Mouse (Mus musculus): ENCODE results near the gene Ilf2.

Ilf2 gene

DNA sequence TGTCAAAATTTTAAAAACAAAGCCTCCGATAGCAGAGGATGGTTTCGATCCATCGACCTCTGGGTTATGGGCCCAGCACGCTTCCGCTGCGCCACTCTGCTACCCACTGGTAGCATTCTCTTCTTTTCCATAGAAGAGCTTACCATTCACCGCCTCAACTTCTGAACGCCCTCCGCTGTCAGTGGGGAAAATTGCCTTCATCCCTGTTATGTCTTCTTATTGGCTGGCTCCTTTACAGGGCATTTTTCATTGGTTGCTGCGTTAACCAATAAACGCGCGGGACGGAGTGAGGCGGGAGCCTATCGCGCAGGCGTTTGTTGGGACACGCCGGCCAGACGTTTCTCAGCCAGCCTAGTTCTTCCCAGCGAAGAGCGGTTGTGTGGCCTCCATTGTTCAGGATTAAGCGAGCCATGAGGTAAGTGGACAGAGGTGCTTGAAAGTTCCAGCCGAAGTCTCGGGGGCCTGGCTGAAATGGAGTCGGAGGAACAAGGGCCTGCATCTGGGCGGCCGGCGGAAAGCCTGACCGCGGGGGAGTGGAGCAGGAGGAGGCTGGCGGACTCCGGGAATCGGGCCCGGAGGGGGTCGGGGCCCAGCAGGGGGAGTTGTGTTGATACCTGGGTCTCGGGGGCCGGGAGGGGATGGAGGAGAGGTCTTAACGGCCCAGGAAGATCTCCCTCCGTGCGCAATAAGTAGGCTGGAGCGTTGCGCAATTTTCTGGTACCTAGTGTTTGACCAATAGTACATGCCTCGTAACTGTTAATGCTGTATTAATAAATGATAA, at the start of gene Ilf2:
TSS of gene Ilf2 (plus strand) at position 296 of the 781 bp plus-strand sequence.
- peak; percentile 94 to 98 for DNase-seq

DNA sequence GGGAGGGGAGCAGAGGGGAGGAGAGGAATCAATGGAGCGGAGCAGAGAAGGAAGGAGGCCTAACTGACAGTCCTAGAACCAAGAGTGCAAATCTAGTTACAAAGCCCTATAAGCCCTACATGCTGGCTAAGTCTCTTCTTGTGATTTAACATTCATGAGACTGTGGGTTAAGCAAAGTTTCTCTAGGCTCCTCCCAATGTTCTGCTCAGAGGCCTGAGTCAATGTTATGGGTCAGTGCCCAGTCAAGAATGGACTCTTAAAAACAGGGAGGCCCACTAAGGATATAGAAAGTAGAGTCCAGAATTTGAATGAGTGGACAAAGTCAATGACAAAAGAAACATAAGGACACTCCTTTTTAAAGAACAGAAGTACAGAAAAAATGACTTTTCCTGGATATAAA, 48.4 kb upstream of the Ilf2 start:
- peak in 1 of 2 experiments; percentile 27 for DNase-seq

DNA sequence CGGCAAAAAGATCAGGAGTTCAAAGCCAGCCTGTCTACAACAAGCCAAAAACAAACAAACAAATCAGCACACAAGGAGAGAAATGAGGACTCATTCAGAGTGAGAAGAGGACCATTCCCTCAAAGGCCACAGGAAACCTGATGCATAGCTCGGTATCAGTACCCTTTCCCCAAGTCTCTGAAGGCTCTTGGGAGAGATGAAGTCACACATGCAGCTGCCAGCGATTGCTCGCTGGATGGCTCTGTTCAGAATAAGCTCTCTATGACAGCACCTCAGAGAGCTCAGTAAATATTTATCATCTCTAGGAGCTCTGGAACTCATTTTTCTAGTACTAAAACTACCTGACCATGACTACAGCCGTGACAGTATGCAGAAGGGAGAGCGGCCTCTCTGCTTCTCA, 47.7 kb upstream of the Ilf2 start:
- DNase-seq, result no peak

DNA sequence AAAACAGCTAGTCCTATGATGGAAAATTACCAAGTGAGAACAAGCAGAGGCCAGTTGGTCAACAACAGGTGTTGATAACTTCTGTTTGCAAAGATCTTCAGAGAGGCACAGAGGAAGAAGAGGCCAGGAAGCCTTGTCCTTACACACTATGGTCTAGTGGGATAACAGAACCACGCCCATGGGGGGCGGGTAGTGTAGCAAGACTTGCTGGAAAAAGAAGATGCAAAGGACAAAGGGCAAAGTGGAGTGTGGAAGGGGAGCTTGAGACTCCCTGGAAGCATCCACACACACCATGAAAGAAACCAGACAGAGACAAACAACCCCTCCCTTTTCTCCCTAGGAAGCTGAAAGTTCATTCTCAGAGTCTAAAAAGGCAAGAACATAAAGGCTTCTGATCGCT, 46.4 kb upstream of the Ilf2 start:
- peak; percentile 42 to 67 for DNase-seq

DNA sequence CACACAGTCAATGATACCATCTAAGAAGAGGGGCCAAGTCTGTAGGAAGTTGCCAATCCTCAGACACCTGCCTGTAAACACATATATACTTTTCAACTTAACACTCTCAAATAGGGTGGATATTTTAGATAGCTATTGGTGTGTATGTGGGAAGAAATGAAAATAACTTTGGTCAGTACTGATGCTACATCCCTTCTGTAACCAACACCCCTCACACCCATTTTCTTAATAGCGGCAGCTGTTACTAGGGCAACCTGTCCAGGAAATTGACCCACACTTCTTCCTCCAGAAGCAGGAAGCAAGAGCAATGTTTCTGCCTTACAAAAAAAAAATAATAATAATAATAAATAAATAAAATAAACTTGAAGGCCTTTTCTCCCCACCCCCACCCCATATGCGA, 43.6 kb upstream of the Ilf2 start:
- DNase-seq, result no peak

DNA sequence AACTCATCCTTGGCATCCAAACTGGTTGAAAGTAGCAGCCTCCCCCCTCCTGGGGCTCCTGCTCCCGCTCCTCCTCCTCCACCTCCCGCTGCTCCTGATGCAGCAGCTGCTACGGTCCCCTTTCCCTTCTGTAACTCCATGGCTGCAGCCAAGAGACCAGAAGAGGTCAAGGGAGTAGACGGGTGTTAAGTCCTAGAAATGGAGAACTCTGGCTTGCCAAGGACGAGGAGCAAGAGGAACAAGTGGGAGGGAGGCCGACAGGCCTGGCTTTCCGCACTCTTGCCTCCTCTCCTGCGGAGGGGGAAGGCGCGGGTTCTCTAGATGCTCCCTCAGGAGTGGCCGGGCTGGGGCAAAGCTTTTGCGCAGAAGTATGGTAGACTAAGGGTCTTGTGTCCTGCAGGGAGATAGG, 43.1 kb upstream of the Ilf2 start:
- peak; percentile 47 to 66 for DNase-seq

DNA sequence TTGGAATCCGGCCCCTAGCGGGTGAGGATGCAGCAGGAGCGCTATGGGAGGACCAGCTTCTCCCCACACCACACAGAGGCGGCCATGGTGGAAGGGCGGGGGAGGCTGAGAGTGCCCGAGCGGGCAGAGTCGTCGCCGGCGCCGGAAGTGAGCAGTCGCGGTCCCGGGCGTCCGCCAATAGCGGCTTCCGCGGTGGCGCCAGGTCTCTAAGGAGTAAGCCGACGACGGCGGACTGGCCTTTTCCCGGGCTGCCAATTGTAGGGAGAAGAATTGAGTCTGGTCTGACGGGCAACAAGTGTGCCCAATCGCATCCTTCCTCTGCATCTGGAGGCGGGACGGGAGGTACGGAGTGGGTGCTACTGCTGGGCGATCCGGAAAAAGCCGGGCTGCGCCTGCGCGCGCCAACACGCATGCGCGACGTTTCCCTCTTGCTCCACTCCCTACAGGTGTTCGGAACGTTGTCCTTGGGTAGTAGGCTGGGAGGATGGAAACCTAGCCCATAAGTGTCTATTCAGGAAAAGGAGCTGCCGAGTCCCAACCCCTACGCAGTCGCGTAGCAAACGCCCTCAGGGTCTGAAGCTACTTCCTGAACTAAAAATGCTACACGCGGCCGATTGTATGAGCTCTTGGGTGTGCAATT, 42.4 kb upstream of the Ilf2 start, which contains the start of gene Ints3:
TSS of gene Ints3 (minus strand) at position 242 of the 640 bp plus-strand sequence.
- DNase-seq, result peak; percentile 99 to 100

DNA sequence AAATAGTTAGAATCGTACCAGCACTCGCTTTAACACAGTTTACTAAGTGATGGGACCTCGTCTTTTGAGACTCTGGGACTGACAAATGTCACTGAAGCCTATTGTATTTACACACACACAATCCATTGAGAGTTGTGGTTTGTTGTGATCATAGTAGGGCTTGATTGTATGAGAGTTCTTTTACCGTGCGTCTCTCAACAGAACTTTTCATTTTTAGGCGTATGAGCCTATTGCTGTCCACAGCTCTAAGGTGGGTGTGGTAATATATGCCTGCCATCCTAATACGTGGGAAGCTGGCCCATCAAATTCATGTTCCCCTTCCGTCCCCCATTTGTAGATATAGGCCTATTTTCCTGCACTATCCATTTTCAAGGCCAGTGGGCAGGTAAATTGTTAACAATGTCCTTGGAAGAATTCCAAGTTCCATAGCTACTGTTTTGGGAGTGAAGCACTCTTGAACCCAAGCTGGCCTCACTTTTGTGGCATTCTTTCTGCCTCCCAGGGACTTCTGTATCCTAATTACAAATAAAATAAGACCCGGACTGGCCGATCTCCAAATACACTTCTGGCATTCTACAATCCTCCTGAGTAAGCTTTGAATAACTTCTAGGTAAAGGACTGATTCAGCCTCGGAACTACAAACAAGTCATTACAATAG, 41.7 kb upstream of the Ilf2 start:
- DNase-seq, result peak; percentile 65 to 71

DNA sequence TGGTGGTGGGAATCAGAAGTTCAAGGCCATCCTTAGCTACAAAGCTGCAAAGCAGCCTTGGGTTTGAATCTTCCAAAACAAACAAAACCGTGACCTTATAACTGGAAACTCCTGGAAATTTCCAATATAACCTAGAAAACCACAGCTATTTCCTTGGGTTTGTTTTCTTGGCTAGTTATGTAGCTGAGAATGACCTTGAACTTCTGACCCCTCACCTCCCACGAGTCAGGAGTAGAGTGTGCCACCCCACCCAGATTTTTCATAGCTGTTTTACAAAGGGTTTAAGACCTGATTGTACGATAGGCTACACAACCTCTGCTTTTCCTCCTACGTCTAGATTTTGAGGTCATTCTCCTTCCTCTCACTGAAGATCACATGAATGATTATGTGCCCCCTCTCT, 38.8 kb upstream of the Ilf2 start:
- no peak for DNase-seq

DNA sequence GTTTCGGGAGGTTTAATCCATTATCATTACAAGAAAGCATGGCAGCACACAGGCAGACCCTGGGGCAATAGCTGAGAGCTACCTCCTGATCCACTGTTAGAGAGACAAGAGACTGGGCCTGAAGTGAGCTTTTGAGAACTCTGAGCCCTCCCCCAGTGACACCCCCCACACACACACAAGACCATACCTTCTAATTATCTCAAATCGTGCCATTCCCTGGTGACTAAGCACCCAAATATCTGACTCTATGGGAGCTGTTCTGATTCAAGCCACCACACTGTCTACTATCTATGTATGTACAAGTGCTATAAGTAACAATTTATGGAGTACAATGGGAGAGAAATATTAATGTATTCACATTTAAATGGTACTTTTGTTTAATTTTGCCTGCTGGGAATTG, 35.2 kb upstream of the Ilf2 start:
- DNase-seq, result no peak

DNA sequence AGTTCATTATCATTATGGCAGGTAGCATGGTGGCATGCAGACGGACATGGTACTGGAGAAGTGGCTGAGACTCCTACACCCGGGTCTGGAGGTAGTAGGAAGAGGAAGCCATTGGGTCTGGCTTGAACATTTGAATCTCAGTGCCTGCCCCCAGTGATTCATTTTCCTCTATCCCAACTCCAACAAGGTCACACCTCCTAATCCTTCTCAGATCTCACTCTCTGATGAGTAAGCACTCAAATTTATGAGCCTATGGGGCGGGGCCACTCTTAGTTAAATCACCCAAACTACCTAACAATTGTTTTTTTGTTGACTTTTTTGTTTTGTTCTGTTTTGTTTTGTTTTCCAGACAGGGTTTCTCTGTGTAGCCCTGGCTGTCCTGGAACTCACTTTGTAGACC, 31.9 kb upstream of the Ilf2 start:
- DNase-seq, result no peak

DNA sequence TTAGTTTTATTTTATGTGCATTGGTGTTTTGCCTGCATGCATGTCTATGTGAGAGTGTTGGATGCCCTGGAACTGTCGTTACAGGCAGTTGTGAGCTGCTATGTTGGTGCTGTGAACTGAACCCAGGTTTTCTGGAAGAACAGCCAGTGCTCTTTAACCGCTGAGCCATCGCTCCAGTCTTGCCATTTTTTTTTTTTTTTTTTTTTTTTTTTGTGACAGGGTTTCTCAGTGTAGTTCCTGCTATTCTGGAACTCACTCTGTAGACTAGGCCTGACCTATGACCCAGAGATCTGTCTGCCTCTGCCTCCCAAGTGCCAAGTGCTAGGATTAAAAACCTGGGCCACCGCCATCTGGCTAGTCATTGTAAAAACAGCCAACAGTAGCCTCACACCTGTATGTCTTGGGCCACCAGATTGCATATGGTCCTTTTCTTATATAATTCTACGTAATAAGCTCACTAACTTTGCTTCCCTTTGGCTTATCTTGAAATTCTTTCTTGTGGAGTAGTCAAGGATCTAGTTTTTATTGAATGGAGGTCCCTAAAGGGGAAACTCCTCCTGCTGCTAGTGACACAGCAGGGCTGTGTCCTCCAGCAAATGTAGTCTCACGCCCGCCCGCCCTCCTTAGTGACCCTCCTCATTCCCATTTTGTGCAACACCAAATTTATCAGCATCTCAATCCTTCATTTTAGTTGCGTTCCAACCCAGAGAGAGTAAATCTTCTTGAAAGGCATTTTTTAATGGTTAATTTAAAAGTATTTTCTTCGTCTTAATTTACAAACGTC, 30.3 kb upstream of the Ilf2 start:
- DNase-seq, result peak in 1 of 2 experiments; percentile 17

DNA sequence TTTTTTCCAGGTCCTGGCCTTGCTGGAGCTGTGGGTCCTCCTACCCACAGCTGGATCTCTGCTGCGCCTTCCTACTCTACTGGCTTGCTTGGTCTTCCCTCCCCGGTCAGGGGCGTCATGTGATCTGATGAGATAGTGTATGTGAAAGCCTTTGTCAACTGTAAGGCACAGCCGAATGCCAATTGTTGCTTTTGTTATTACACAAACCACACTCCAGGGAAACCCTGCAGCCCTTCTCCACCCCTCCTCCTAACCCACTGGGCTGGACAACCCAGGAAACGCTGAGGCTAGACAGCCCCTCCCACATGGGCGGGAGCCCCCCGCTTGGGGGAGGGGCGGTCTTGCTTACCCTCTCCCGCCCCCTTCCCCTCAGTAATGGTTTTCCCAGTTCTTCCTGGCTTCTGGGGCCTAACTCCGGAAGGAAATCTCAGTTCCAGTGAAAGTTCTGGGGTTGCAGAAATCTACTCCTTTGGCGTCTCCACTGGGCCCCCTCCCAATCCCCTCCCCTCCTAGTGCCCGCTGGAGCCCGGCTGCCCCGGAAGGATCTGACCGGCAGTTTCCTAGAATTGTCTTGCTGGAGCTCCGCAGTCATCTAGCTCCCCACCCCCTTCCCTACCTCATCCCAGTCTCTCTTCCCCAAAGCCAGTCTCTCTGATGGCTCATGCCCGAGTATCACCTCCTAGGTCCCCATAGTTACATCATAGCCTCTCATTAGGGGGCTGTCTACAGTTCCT, 29.4 kb upstream of the Ilf2 start:
- peak; percentile 88 to 94 for DNase-seq

DNA sequence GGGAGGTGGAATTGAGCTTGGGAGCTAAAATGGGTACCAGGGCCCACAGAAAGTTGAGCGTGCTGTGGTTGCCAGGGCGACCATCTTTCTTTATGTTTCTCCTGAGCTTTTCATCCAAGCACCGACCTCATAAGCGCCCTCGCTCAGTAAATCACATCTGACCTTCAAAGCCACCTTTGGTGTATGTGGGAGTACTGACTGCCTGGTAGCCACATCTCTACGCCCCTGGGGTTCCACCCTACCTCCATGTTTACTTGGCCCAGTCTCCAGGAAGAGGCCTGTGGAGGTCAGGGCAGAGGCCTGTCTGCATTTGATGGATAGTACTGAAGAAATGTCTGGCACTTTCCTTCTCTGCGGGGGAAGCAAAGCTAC, 28.8 kb upstream of the Ilf2 start:
- peak; percentile 40 to 74 for DNase-seq

DNA sequence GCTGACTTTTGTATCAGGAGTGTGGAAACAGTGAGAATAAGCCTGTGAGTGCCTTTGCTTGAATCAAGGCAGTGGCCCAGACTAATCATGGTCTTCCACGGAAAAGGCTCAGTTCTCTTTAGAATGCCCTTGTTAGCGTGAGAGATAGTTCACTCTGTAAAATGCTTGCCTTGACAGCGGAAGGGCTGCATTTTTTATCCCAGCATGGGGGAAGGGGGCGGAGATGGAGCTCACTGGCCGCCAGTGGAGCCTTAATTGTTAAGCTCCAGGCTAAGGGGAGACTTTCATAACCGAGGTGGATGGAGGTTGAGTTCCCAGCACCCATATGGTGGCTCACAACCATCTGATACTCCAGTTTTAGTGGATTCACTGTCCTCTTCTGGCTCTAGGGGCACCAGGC, 27.3 kb upstream of the Ilf2 start:
- peak; percentile 40 to 51 for DNase-seq

DNA sequence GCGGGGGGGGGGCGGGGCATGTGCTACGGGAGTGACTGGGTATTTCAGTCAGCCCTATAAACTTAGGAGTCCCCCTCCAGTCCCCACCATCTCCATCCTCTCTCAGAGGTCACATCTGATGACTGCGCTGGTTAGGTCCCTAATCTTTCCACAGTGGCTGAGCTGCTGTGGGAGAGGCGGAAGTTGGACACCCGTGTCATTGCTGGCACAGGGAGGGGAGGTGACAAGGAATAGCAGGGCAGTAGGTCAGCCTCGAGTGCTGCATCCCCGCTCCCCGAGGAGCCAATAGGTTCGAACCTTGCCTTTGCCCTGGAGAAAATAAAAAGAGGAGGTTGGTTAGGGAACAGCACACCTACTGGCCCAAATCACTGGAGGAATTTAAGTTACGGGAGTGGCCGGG, 25.1 kb upstream of the Ilf2 start:
- no peak for DNase-seq

DNA sequence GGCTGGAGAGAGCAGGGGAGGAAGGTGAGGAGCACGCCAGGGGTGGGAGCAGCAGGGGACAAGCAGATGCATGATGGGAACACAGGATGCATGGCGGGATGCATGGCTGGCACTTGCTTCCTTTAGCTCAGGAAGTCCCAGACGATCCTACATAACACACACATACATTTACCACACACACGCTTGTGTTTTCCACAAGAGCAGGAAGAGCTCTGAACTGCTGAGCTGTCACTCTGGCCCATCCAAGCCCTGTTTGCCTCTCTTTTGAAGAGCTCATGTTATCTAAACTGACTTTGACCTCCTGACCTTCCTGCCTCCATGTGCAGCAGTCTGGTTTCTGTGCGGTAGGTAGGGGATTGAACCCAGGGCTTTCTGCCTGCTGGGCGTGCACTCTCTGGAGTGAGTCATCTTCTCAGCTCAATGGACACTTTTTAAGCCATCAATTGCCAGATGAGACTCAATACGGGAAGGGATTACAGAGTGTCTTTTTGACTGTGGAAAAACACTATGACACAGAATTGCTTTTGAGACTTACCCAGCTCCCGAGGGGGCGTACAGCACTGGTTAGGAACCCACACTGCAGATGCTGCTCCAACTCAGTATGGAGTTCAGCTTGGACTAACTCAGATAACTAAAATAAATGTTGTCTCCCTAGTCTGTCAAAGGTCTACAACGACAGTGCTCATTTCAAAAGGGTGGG, 24.4 kb upstream of the Ilf2 start:
- DNase-seq, result no peak

DNA sequence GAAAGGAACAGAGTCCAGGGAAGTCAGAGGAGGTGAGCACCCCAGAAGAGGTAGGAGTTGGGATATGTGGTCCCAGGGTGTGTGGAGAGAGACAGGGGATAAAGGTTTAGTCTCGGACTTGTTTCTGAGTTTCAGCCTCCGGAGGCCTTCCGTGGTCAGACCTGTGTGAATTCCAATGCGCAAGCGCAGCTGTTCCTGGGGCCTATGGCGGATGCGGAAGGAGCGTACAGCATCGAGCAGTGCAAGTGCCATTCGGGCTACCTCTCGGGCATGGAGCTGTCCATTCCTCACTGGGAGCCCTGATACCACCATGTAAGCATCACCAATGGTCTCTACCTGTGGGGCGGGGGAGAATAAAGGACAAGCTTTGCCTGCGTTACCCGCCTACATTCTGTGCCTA, 21.0 kb upstream of the Ilf2 start:
- DNase-seq, result no peak

DNA sequence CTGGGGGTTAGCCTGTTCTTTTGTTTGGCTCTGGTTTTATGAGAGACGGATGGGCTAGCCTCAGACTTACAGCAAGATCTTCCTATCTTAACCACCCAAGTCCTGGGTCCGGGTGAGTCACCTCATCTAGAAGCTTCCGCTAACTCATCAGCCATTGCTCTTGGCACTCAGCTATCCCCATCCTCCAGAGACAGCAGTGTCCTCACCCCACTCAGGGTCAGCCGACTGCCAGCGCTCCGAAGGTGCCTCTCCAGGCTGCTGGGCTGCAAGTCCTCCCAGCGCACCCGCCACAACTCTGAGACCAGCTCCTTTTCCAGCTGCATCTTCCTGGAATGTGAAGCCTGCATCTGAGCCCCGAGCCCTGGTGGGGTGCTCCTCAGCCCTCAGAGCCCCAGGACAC, 16.2 kb upstream of the Ilf2 start:
- no peak for DNase-seq

DNA sequence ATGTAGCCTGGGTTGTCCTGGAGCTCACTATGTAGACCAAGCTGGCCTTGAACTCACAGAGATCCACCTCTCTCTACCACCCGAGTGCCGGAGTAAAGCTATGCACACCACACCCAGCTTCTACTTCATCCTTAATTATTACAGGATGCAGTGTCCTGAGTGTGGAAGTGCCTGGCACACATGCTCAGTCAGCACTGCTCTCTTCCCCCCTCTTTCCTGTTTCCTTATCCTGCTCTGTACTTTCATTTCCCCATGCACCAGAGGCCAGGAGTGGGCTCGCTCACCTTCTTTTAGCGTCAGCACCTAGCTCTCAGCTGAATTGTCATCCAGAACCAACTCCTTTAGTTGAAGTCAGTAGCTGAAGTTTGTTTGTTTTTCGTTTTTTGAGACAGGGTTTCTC, 15.6 kb upstream of the Ilf2 start:
- DNase-seq, result peak; percentile 8 to 45

DNA sequence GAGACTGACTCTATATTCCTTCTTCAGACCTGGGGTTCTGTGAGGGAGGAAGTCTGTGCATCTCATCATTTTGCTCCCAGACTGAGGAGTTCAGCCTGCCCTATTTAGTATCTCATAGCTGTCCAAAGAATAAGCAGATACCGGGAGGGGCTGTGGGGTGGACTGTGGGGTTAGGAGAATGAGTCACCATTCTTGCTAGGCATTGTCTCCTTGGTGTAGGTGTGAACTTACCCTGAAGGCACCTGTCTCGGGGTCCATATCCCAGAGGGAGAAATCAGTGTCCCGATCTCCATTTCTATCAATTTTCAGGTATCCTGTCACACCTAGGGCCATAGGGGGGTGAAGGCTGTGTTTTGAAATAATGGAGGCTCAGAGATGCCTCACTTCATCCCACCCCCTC, 14.0 kb upstream of the Ilf2 start:
- DNase-seq, result no peak

DNA sequence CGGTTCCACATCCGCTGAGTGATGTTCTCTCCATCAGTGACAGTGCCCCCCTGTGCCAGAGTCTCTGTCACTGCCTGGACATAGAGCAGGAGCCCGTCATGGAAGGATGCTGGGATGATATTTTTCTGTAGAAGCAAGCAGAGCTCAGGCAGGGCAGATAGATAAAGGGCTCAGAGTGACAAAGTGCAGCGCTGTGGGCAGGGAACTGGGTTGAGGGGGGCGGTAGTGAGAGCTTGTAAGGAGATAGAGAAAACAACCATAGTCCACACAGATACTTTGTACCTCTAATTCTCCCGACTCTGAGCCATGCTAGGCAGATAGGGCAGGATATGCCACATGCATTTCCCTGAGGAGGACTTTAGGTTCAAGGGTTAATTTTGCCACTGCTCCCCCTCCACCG, 13.3 kb upstream of the Ilf2 start:
- DNase-seq, result no peak
